ENCODE assay signal across 8 mouse cellular contexts in genomic region chrX:155262915-155263252, GRCm38 (mm10). TPM values are rescaled to one million over a fixed set of nuclear protein-coding genes. Genes with fewer than 3 reads are reported as not detected.
A peak's percentile ranks its signal among the peaks of the same experiment; 100 is the strongest.
DNase-seq lines count a peak whose midpoint lies in the region; ATAC-seq and TF ChIP-seq lines count a peak whose summit lies in the region.

No protein-coding gene starts in this region.

- H3K9me3 ChIP-seq in forebrain, embryonic 10.5 days, result no peaks in the 10 kb centered on the region
- H3K9me3 ChIP-seq in liver, embryonic 14.5 days (ENCODE audit: control insufficient read depth, low read length), result no peaks in the 10 kb centered on the region

- DNase-seq in gastrocnemius, adult 2 months, result no peak
- DNase-seq in gastrocnemius, postnatal 14 days, result no peak
- no peak for DNase-seq in forebrain, embryonic 10.5 days (ENCODE audit: extremely low spot score, low spot score)
- no peak for DNase-seq in liver, embryonic 14.5 days (ENCODE audit: low read depth in 3 of 3, low spot score in 3 of 3)
- no peak for DNase-seq in adrenal gland, adult 18-20 months (ENCODE audit: low spot score in 2 of 2)
- DNase-seq in urinary bladder, adult 2 months (ENCODE audit: low spot score), result no peak
- DNase-seq in kidney, postnatal 10 days, result no peak

- peaks cover 51% of the 10 kb centered on the region for H3K79me2 ChIP-seq in C2C12 (ENCODE audit: control insufficient read depth, insufficient read depth)

- peaks cover 40% of the 10 kb centered on the region for H3K79me3 ChIP-seq in C2C12 (ENCODE audit: low read depth)

- H3K4me3 ChIP-seq in gastrocnemius, adult 2 months, result peak overlapping the region; percentile 74
- H3K4me3 ChIP-seq in C2C12 (ENCODE audit: insufficient read depth, poor library complexity, severe bottlenecking), result peak overlapping the region; percentile 36
- H3K4me3 ChIP-seq in forebrain, embryonic 10.5 days, result peak overlapping the region; percentile 55
- peak overlapping the region; percentile 63 to 66 for H3K4me3 ChIP-seq in liver, embryonic 14.5 days (ENCODE audit: insufficient read depth in 1 of 2, low read depth in 2 of 2, low read length in 2 of 2)

- intact Hi-C loops in gastrocnemius, adult 2 months (cut with DNase I), result loop anchor here (1.0 to 2.0 kb wide), 3 partner anchors 42 to 118 kb away; partner anchors contain the start of gene Sat1
- intact Hi-C loops in gastrocnemius, postnatal 14 days (cut with DNase I; ENCODE audit: low total_unique reads), result no loop called here

- H3ac ChIP-seq in C2C12 (ENCODE audit: control insufficient read depth, insufficient read length, low read depth), result no peak overlapping the region

- H3K4me2 ChIP-seq in liver, embryonic 14.5 days (ENCODE audit: low read depth), result peak overlapping the region; percentile 60

- H3K36me3 ChIP-seq in C2C12 (ENCODE audit: control insufficient read depth, insufficient read depth), result peaks cover 6% of the 10 kb centered on the region
- no peaks in the 10 kb centered on the region for H3K36me3 ChIP-seq in forebrain, embryonic 10.5 days (replicated peaks)
- no peaks in the 10 kb centered on the region for H3K36me3 ChIP-seq in liver, embryonic 14.5 days (replicated peaks; ENCODE audit: control insufficient read depth, insufficient read depth, low read depth)

- H3K4me1 ChIP-seq in forebrain, embryonic 10.5 days, result no peaks in the 10 kb centered on the region
- H3K4me1 ChIP-seq in liver, embryonic 14.5 days (replicated peaks; ENCODE audit: control insufficient read depth in 2 of 2, insufficient read depth in 2 of 2, low read length in 1 of 2), result no peaks in the 10 kb centered on the region

- peak overlapping the region; percentile 63 for H3K9ac ChIP-seq in liver, embryonic 14.5 days (replicated peaks)

- H3K27me3 ChIP-seq in C2C12 (ENCODE audit: control insufficient read depth, insufficient read depth, insufficient read length), result no peaks in the 10 kb centered on the region
- H3K27me3 ChIP-seq in forebrain, embryonic 10.5 days (ENCODE audit: poor library complexity, severe bottlenecking), result no peaks in the 10 kb centered on the region
- H3K27me3 ChIP-seq in liver, embryonic 14.5 days (ENCODE audit: control insufficient read depth, insufficient read depth, low read length), result no peaks in the 10 kb centered on the region

- 38% methylated on average over 1 of the region's 1 CpGs for WGBS in forebrain, embryonic 10.5 days
- 20% methylated on average over 1 of the region's 1 CpGs for WGBS in liver, embryonic 14.5 days (ENCODE audit: insufficient replicate concordance)

- H3K27ac ChIP-seq in gastrocnemius, adult 2 months, result peak overlapping the region; percentile 96
- H3K27ac ChIP-seq in forebrain, embryonic 10.5 days, result no peak overlapping the region
- H3K27ac ChIP-seq in liver, embryonic 14.5 days, result no peak overlapping the region

- no peak for TF ChIP-seq EP300 in liver, embryonic 14.5 days (IDR thresholded peaks at IDR 0.05; ENCODE audit: low read depth)

- no peak for ATAC-seq in liver, embryonic 14.5 days (ENCODE audit: insufficient read depth)

- no peak for TF ChIP-seq CTCF in gastrocnemius, adult 2 months (IDR thresholded peaks at IDR 0.05)
- no peak for TF ChIP-seq CTCF in C2C12 (IDR thresholded peaks at IDR 0.05; ENCODE audit: control insufficient read depth, insufficient read depth, insufficient read length)
- no peak for TF ChIP-seq CTCF in liver, embryonic 14.5 days (IDR thresholded peaks at IDR 0.05; ENCODE audit: low read depth)

TF ChIP-seq in C2C12, 6 proteins besides CTCF, POLR2A, EP300 and RAD21:
- TF ChIP-seq MYOD1 (IDR thresholded peaks at IDR 0.05; ENCODE audit: control insufficient read depth, insufficient read length, low read depth) (no peak), MYOG (IDR thresholded peaks at IDR 0.05; ENCODE audit: control insufficient read depth, extremely low read depth, insufficient read length) (no peak), CEBPB (IDR thresholded peaks at IDR 0.05; ENCODE audit: low read depth) (no peak), FOSL1 (IDR thresholded peaks at IDR 0.05; ENCODE audit: insufficient read depth, low read length, poor library complexity, severe bottlenecking) (no peak), MAX (IDR thresholded peaks at IDR 0.05) (no peak), USF1 (IDR thresholded peaks at IDR 0.05; ENCODE audit: low read depth) (no peak)

RNA-seq across cellular contexts. Expression of gene Acot9, which starts 0.6 kb away (rescaled TPM):
- 10 to 100 TPM; 17.1 to 18.4 TPM for total RNA-seq in gastrocnemius, adult 2 months (2021)
- total RNA-seq in gastrocnemius, postnatal 14 days (2021), result 10 to 100 TPM; 26.4 to 27.0 TPM
- polyA plus RNA-seq in C2C12 (2012; fragmentation: generic; extraction: Trizol), result 61.1 TPM
- 15.9 and 16.8 TPM in 2 replicates for polyA plus RNA-seq in forebrain, embryonic 10.5 days (2016; fragmentation: Nextera tagmentation; extraction: Ambion mirVana)
- 3.2 and 5.9 TPM in 2 replicates for polyA plus RNA-seq in liver, embryonic 14.5 days (2012; rRNA removed)
- 11.4 and 12.9 TPM in 2 replicates for polyA plus RNA-seq in liver, embryonic 14.5 days (2014; fragmentation: Nextera tagmentation; extraction: Ambion mirVana)
- total RNA-seq in adrenal gland, adult 18-20 months (2021), result 10 to 100 TPM; 48.4 to 49.1 TPM
- polyA plus RNA-seq in urinary bladder, adult 2 months (2012; rRNA removed), result 29.7 and 36.1 TPM in 2 replicates

RNA-seq across cellular contexts. Expression of gene Sat1, which starts 46.6 kb away (rescaled TPM):
- total RNA-seq in gastrocnemius, adult 2 months (2021), result 10 to 100 TPM; 18.4 to 22.1 TPM
- 10 to 100 TPM; 19.1 to 33.7 TPM for total RNA-seq in gastrocnemius, postnatal 14 days (2021)
- polyA plus RNA-seq in C2C12 (2012; fragmentation: generic; extraction: Trizol), result 122 TPM
- 58.4 and 65.7 TPM in 2 replicates for polyA plus RNA-seq in forebrain, embryonic 10.5 days (2016; fragmentation: Nextera tagmentation; extraction: Ambion mirVana)
- 22.6 and 39.2 TPM in 2 replicates for polyA plus RNA-seq in liver, embryonic 14.5 days (2012; rRNA removed)
- polyA plus RNA-seq in liver, embryonic 14.5 days (2014; fragmentation: Nextera tagmentation; extraction: Ambion mirVana), result 94.8 and 98.5 TPM in 2 replicates
- total RNA-seq in adrenal gland, adult 18-20 months (2021), result 100 to 1,000 TPM; 112 to 145 TPM
- polyA plus RNA-seq in urinary bladder, adult 2 months (2012; rRNA removed), result 311 and 408 TPM in 2 replicates
